Mouse (Mus musculus): ENCODE results near the gene Ttc7. TPM values are rescaled to one million over a fixed set of nuclear protein-coding genes. Genes with fewer than 3 reads are reported as not detected.

Ttc7 gene
- polyA plus RNA-seq, 1 experiment from 2014 or later: 11.6 TPM

GRCm38 (mm10) chr17:87332142-87332815 is 49.6 kb downstream of the Ttc7 start:
- WGBS: 61% methylated on average over 9 of the region's 9 CpGs
- Histone ChIP-seq H3K4me3 (no peak overlapping the region), H3K27ac (no peak overlapping the region), H3K4me1 (peaks cover 36% of the 10 kb centered on the region), H3K36me3 (no peaks in the 10 kb centered on the region), H3K9me3 (no peaks in the 10 kb centered on the region), H3K27me3 (no peaks in the 10 kb centered on the region; the same call in 1 of the 2 replicates), H3K9ac (no peak overlapping the region), H3K4me2 (no peak overlapping the region)
- ATAC-seq (ENCODE audit: insufficient number of reproducible peaks, low FRiP score, low TSS enrichment, low read depth): no peak

- no peak overlapping the region for H3K27ac ChIP-seq
- no peak overlapping the region for H3K9ac ChIP-seq
- H3K4me3 ChIP-seq: no peak overlapping the region
- H3K4me2 ChIP-seq: no peak overlapping the region
- ATAC-seq (ENCODE audit: insufficient number of reproducible peaks, low FRiP score, low TSS enrichment, low read depth): no peak
- H3K27me3 ChIP-seq: no peaks in the 10 kb centered on the region; the same call in 1 of the 2 replicates
- H3K4me1 ChIP-seq: peaks cover 32% of the 10 kb centered on the region
- no peaks in the 10 kb centered on the region for H3K36me3 ChIP-seq
- WGBS: 77% methylated on average over 6 of the region's 6 CpGs
- H3K9me3 ChIP-seq: no peaks in the 10 kb centered on the region
Observed at GRCm38 (mm10) chr17:87332887-87333286, 50.2 kb downstream of the Ttc7 start.

GRCm38 (mm10) chr17:87334162-87334561 is 51.5 kb downstream of the Ttc7 start:
- Histone ChIP-seq H3K4me1 (peaks cover 32% of the 10 kb centered on the region), H3K9ac (no peak overlapping the region), H3K4me3 (no peak overlapping the region), H3K27me3 (no peaks in the 10 kb centered on the region; the same call in 1 of the 2 replicates), H3K27ac (no peak overlapping the region), H3K4me2 (no peak overlapping the region), H3K9me3 (no peaks in the 10 kb centered on the region), H3K36me3 (no peaks in the 10 kb centered on the region)
- no peak for ATAC-seq (ENCODE audit: insufficient number of reproducible peaks, low FRiP score, low TSS enrichment, low read depth)
- WGBS: 96% methylated on average over 12 of the region's 12 CpGs

- Histone ChIP-seq H3K9ac (no peak overlapping the region), H3K4me1 (peaks cover 29% of the 10 kb centered on the region), H3K9me3 (no peaks in the 10 kb centered on the region), H3K4me2 (no peak overlapping the region), H3K27me3 (no peaks in the 10 kb centered on the region), H3K36me3 (no peaks in the 10 kb centered on the region), H3K4me3 (no peak overlapping the region), H3K27ac (no peak overlapping the region)
- 81% methylated on average over 14 of the region's 14 CpGs for WGBS
- no peak for ATAC-seq (ENCODE audit: insufficient number of reproducible peaks, low FRiP score, low TSS enrichment, low read depth)
Observed at GRCm38 (mm10) chr17:87335152-87335551, 52.5 kb downstream of the Ttc7 start.

GRCm38 (mm10) chr17:87335727-87336126 is 53.0 kb downstream of the Ttc7 start:
- Histone ChIP-seq H3K9me3 (no peaks in the 10 kb centered on the region), H3K27me3 (no peaks in the 10 kb centered on the region), H3K9ac (no peak overlapping the region), H3K4me1 (peaks cover 23% of the 10 kb centered on the region), H3K4me2 (no peak overlapping the region), H3K36me3 (no peaks in the 10 kb centered on the region), H3K27ac (no peak overlapping the region), H3K4me3 (no peak overlapping the region)
- 69% methylated on average over 2 of the region's 2 CpGs for WGBS
- no peak for ATAC-seq (ENCODE audit: insufficient number of reproducible peaks, low FRiP score, low TSS enrichment, low read depth)

GRCm38 (mm10) chr17:87336910-87337309 is 54.2 kb downstream of the Ttc7 start:
- no peaks in the 10 kb centered on the region for H3K9me3 ChIP-seq
- ATAC-seq (ENCODE audit: insufficient number of reproducible peaks, low FRiP score, low TSS enrichment, low read depth): no peak

GRCm38 (mm10) chr17:87337683-87338082 is 55.0 kb downstream of the Ttc7 start:
- Histone ChIP-seq H3K27ac (no peak overlapping the region), H3K36me3 (no peaks in the 10 kb centered on the region), H3K4me1 (0 out of 2 replicates have a peak, but pooled peaks cover 6% of the 10 kb centered on the region), H3K4me3 (no peak overlapping the region), H3K9ac (no peak overlapping the region), H3K4me2 (no peak overlapping the region), H3K27me3 (no peaks in the 10 kb centered on the region), H3K9me3 (no peaks in the 10 kb centered on the region)
- 89% methylated on average over 7 of the region's 7 CpGs for WGBS
- ATAC-seq (ENCODE audit: insufficient number of reproducible peaks, low FRiP score, low TSS enrichment, low read depth): no peak

More at GRCm38 (mm10) chr17:87336910-87337309, 54.2 kb downstream of the Ttc7 start:
- H3K4me2 ChIP-seq: no peak overlapping the region
- H3K27me3 ChIP-seq: no peaks in the 10 kb centered on the region
- no peak overlapping the region for H3K9ac ChIP-seq
- H3K36me3 ChIP-seq: no peaks in the 10 kb centered on the region
- 83% methylated on average over 12 of the region's 12 CpGs for WGBS
- H3K4me1 ChIP-seq: peaks cover 11% of the 10 kb centered on the region
- H3K4me3 ChIP-seq: no peak overlapping the region
- no peak overlapping the region for H3K27ac ChIP-seq

- WGBS: 61% methylated on average over 1 of the region's 1 CpGs
Observed at GRCm38 (mm10) chr17:87339122-87339521, 56.4 kb downstream of the Ttc7 start.

GRCm38 (mm10) chr17:87343060-87343703 is 60.5 kb downstream of the Ttc7 start:
- 70% methylated on average over 8 of the region's 8 CpGs for WGBS
- ATAC-seq (ENCODE audit: insufficient number of reproducible peaks, low FRiP score, low TSS enrichment, low read depth): no peak
- H3K27me3 ChIP-seq: no peaks in the 10 kb centered on the region

More at GRCm38 (mm10) chr17:87339122-87339521, 56.4 kb downstream of the Ttc7 start:
- H3K36me3 ChIP-seq: no peaks in the 10 kb centered on the region
- no peak for ATAC-seq (ENCODE audit: insufficient number of reproducible peaks, low FRiP score, low TSS enrichment, low read depth)
- no peak overlapping the region for H3K4me3 ChIP-seq
- no peak overlapping the region for H3K4me2 ChIP-seq
- H3K27ac ChIP-seq: no peak overlapping the region
- 0 out of 2 replicates have a peak, but pooled peaks cover 4% of the 10 kb centered on the region for H3K4me1 ChIP-seq
- H3K9ac ChIP-seq: no peak overlapping the region
- H3K9me3 ChIP-seq: no peaks in the 10 kb centered on the region
- H3K27me3 ChIP-seq: no peaks in the 10 kb centered on the region

GRCm38 (mm10) chr17:87344441-87345251 is 62.0 kb downstream of the Ttc7 start:
- no peaks in the 10 kb centered on the region for H3K9me3 ChIP-seq
- H3K9ac ChIP-seq: no peak overlapping the region
- ATAC-seq (ENCODE audit: insufficient number of reproducible peaks, low FRiP score, low TSS enrichment, low read depth): no peak
- H3K27ac ChIP-seq: no peak overlapping the region
- no peaks in the 10 kb centered on the region for H3K27me3 ChIP-seq
- no peak overlapping the region for H3K4me2 ChIP-seq
- 64% methylated on average over 18 of the region's 18 CpGs for WGBS
- peaks cover 4% of the 10 kb centered on the region; the same call in 1 of the 2 replicates for H3K4me1 ChIP-seq
- no peak overlapping the region for H3K4me3 ChIP-seq
- no peaks in the 10 kb centered on the region for H3K36me3 ChIP-seq

More at GRCm38 (mm10) chr17:87343060-87343703, 60.5 kb downstream of the Ttc7 start:
- Histone ChIP-seq H3K4me1 (no peaks in the 10 kb centered on the region), H3K27ac (no peak overlapping the region), H3K36me3 (no peaks in the 10 kb centered on the region), H3K9ac (no peak overlapping the region), H3K9me3 (no peaks in the 10 kb centered on the region), H3K4me3 (no peak overlapping the region), H3K4me2 (no peak overlapping the region)

GRCm38 (mm10) chr17:87345252-87345593 is 62.5 kb downstream of the Ttc7 start:
- WGBS: 40% methylated on average over 4 of the region's 4 CpGs

GRCm38 (mm10) chr17:87348353-87348752 is 65.7 kb downstream of the Ttc7 start:
- no peak for ATAC-seq (ENCODE audit: insufficient number of reproducible peaks, low FRiP score, low TSS enrichment, low read depth)
- 54% methylated on average over 9 of the region's 9 CpGs for WGBS
- Histone ChIP-seq H3K9ac (no peak overlapping the region), H3K4me1 (peaks cover 38% of the 10 kb centered on the region), H3K4me3 (no peak overlapping the region), H3K9me3 (no peaks in the 10 kb centered on the region), H3K36me3 (no peaks in the 10 kb centered on the region), H3K4me2 (no peak overlapping the region), H3K27ac (no peak overlapping the region), H3K27me3 (no peaks in the 10 kb centered on the region)

More at GRCm38 (mm10) chr17:87345252-87345593, 62.5 kb downstream of the Ttc7 start:
- H3K27me3 ChIP-seq: no peaks in the 10 kb centered on the region
- peaks cover 10% of the 10 kb centered on the region for H3K4me1 ChIP-seq
- no peak overlapping the region for H3K9ac ChIP-seq
- no peak overlapping the region for H3K4me3 ChIP-seq
- H3K27ac ChIP-seq: no peak overlapping the region
- H3K36me3 ChIP-seq: no peaks in the 10 kb centered on the region
- ATAC-seq (ENCODE audit: insufficient number of reproducible peaks, low FRiP score, low TSS enrichment, low read depth): no peak
- H3K9me3 ChIP-seq: no peaks in the 10 kb centered on the region
- no peak overlapping the region for H3K4me2 ChIP-seq

Measured in limb, embryonic 15.5 days (tissue).